Mouse (Mus musculus): ENCODE data around the gene Trio. TPM values are rescaled to one million over a fixed set of nuclear protein-coding genes. Genes with fewer than 3 reads are reported as not detected.
A peak's percentile ranks its signal among the peaks of the same experiment; 100 is the strongest.

The Trio gene
- polyA plus RNA-seq, 1 experiment from 2014 or later = 103 TPM

DNA sequence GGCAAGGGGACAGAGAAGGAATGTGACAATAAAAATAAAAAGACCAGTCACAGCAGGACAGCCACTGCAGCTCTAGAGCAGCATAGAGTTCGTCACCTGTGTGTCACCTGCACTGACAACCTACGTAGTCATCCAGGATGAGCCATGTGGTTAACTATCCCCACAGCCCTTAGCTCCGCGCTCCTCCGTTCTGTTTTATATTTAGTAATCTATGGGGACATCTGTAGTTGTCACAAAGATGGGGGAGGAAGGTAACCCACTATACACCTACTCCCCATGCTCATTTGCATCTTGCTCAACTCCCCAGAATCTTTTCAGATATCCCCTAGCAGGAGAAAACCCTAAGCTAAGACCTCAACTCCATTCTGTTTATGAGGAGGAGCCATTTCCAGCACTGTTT is 71.3 kb downstream of the Trio start:
- no peak for DNase-seq (ENCODE audit: low read depth, low spot score)
- POLR2A ChIA-PET = interaction anchor here (0.8 kb wide), 1 partner anchor 71 kb away, joined by 3 read pairs; no protein-coding TSS in a partner anchor
- ATAC-seq = no peak
- H3K27me3 ChIP-seq = no peaks in the 10 kb centered on the region
- CTCF ChIA-PET = interaction anchor here (1.3 to 1.5 kb wide), 3 partner anchors 12 to 48 kb away, joined by 3 to 8 read pairs (median 3); no protein-coding TSS in a partner anchor
- in situ Hi-C loops (cut with MboI; ENCODE audit: low pct_unique_long_range_greater_than_20kb) = no loop called here
- TF ChIP-seq CTCF (IDR thresholded peaks at IDR 0.05) = no peak

GRCm38 (mm10) chr15:27953570-27953969 is 72.1 kb downstream of the Trio start:
- no peak for TF ChIP-seq CTCF (IDR thresholded peaks at IDR 0.05)
- DNase-seq (ENCODE audit: low read depth, low spot score) (no peak), ATAC-seq (no peak)
- no peaks in the 10 kb centered on the region for H3K27me3 ChIP-seq
- ChIA-PET POLR2A (no interaction called here), CTCF (interaction anchor here (1.3 to 1.5 kb wide), 3 partner anchors 11 to 49 kb away, joined by 3 to 8 read pairs (median 3); no protein-coding TSS in a partner anchor)
- in situ Hi-C loops (cut with MboI; ENCODE audit: low pct_unique_long_range_greater_than_20kb) = no loop called here

DNA sequence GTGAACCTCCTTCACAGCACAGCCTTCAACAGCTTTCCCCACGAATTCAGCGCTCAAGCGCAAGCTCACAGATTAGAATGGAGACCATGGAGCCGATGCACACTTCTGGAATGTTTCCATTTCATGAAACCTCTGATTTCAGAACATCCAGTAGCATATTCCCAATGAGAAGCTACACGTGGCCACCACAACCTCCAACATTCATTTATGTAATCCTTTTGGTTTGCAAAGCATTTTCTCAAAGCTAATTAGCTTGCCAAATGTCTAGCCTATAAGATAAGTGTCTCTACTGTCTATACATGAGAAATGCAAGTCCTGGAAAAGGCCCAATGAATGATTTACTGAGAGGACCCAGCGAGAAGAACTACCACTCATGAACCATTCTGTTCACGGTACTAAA is 74.5 kb downstream of the Trio start:
- no peaks in the 10 kb centered on the region for H3K27me3 ChIP-seq
- ChIA-PET CTCF (interaction anchor here (0.6 to 1.3 kb wide), 3 partner anchors 9 to 71 kb away, joined by 3 read pairs; no protein-coding TSS in a partner anchor), POLR2A (no interaction called here)
- ATAC-seq (no peak), DNase-seq (ENCODE audit: low read depth, low spot score) (no peak)
- TF ChIP-seq CTCF (IDR thresholded peaks at IDR 0.05) = no peak
- in situ Hi-C loops (cut with MboI; ENCODE audit: low pct_unique_long_range_greater_than_20kb) = no loop called here

DNA sequence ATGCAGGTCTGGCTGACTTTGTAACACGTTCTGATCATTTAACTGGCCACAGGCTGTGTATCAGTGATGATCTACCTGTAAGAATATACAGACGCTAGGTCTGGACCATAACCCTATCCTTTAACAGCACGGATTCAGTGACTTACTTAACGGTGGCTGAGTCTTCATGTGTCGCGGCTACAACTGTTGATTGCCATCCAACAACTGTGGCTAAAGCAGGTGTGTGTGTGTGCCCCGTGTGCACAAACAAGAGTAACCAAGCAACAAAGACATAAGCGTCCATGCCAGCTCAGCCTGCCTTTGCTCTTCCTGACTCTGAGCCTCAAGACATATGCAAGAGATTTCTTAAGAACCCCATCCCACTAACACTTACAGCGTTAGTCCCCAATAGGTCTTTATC is 76.5 kb downstream of the Trio start:
- DNase-seq (ENCODE audit: low read depth, low spot score) (no peak), ATAC-seq (no peak)
- in situ Hi-C loops (cut with MboI; ENCODE audit: low pct_unique_long_range_greater_than_20kb) = no loop called here
- TF ChIP-seq CTCF (IDR thresholded peaks at IDR 0.05) = no peak
- ChIA-PET POLR2A (no interaction called here), CTCF (no interaction called here)
- no peaks in the 10 kb centered on the region for H3K27me3 ChIP-seq

GRCm38 (mm10) chr15:27947880-27948279 is 77.8 kb downstream of the Trio start:
- in situ Hi-C loops (cut with MboI; ENCODE audit: low pct_unique_long_range_greater_than_20kb) = no loop called here
- no peak for TF ChIP-seq CTCF (IDR thresholded peaks at IDR 0.05)
- ChIA-PET POLR2A (interaction anchor here (1.1 to 1.4 kb wide), 2 partner anchors 19 to 29 kb away, joined by 3 read pairs; no protein-coding TSS in a partner anchor), CTCF (no interaction called here)
- no peak for DNase-seq (ENCODE audit: low read depth, low spot score)
- no peaks in the 10 kb centered on the region for H3K27me3 ChIP-seq
- ATAC-seq = no peak

GRCm38 (mm10) chr15:27945570-27945969 is 80.1 kb downstream of the Trio start:
- DNase-seq (ENCODE audit: low read depth, low spot score) = no peak
- no peaks in the 10 kb centered on the region for H3K27me3 ChIP-seq
- no peak for ATAC-seq
- no peak for TF ChIP-seq CTCF (IDR thresholded peaks at IDR 0.05)
- CTCF ChIA-PET = interaction anchor here (1.2 to 1.5 kb wide), 2 partner anchors 23 to 30 kb away, joined by 3 to 4 read pairs; no protein-coding TSS in a partner anchor
- in situ Hi-C loops (cut with MboI; ENCODE audit: low pct_unique_long_range_greater_than_20kb) = no loop called here
- POLR2A ChIA-PET = no interaction called here

DNA sequence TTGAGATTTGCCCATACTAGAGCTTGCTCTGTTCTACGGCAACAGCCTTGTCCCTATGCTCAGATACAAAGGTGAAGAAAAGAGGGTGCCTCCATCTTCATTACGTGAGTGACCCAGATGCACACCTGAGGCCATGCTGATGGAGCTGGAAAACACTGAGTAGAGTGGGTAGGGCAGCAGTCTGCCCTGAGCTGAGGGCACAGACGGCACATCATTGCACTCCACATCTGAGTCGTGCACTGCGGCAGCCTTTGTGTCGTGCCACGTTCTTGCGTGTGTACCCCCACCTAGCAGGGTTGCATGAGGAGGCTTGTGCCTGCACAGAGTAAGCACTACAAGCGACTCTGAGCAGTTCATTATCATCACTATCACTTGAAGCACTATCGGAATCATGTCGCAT is 80.8 kb downstream of the Trio start:
- no peak for ATAC-seq
- in situ Hi-C loops (cut with MboI; ENCODE audit: low pct_unique_long_range_greater_than_20kb) = no loop called here
- ChIA-PET CTCF (interaction anchor here (1.2 kb wide), 1 partner anchor 23 kb away, joined by 4 read pairs; no protein-coding TSS in a partner anchor), POLR2A (no interaction called here)
- no peak for TF ChIP-seq CTCF (IDR thresholded peaks at IDR 0.05)
- no peaks in the 10 kb centered on the region for H3K27me3 ChIP-seq
- no peak for DNase-seq (ENCODE audit: low read depth, low spot score)

DNA sequence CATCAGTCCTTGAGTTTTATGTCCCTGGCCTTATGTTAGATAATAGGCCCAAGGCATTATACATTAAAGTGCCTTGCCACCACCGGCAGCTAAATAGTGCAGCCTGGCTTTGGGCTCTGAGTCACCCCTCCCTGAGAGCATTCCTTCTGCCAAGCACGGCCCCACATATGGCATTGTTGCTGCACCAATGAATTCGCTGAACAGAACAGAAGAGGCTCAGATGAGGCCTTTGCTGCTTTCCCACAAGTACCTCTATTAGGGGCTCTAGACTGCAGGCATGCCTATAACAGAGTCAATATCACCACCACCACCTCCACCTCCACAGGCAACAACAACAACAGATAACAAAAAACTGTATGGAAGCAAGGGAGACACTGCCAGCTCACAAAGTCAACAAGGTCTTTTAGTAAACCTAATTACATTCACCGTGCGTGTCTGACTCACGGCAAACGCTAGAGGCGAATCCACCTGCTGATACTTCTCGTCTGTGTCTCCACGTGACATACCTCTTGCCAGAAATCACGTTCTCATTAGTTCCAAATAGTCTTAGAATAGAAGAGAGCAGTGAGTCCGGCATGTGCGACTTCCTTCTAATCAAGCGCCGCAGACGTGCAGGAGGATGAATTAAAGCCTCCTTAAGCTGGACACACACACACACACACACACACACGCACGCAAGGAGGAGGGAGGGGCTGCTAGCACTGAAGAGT is 82.0 kb downstream of the Trio start:
- peak; percentile 55 for DNase-seq (ENCODE audit: low read depth, low spot score)
- CTCF ChIA-PET = interaction anchor here (0.8 to 2.4 kb wide), 2 partner anchors 11 to 58 kb away, joined by 3 to 8 read pairs; no protein-coding TSS in a partner anchor
- POLR2A ChIA-PET = no interaction called here
- no peak for TF ChIP-seq CTCF (IDR thresholded peaks at IDR 0.05)
- in situ Hi-C loops (cut with MboI; ENCODE audit: low pct_unique_long_range_greater_than_20kb) = no loop called here
- H3K27me3 ChIP-seq = no peaks in the 10 kb centered on the region
- peak; percentile 94 for ATAC-seq

- ChIA-PET POLR2A (interaction anchor here (0.9 to 1.2 kb wide), 2 partner anchors 9 to 10 kb away, joined by 3 to 6 read pairs; no protein-coding TSS in a partner anchor), CTCF (interaction anchor here (0.9 to 2.5 kb wide), 5 partner anchors 12 to 75 kb away, joined by 3 to 9 read pairs (median 4); no protein-coding TSS in a partner anchor)
Observed at GRCm38 (mm10) chr15:27942148-27942847, 83.3 kb downstream of the Trio start.

GRCm38 (mm10) chr15:27941441-27941840 is 84.2 kb downstream of the Trio start:
- no peak for DNase-seq (ENCODE audit: low read depth, low spot score)
- in situ Hi-C loops (cut with MboI; ENCODE audit: low pct_unique_long_range_greater_than_20kb) = no loop called here
- H3K27me3 ChIP-seq = no peaks in the 10 kb centered on the region
- CTCF ChIA-PET = interaction anchor here (0.9 to 2.5 kb wide), 5 partner anchors 13 to 76 kb away, joined by 3 to 9 read pairs (median 4); no protein-coding TSS in a partner anchor
- POLR2A ChIA-PET = interaction anchor here (1.2 kb wide), 1 partner anchor 11 kb away, joined by 3 read pairs; no protein-coding TSS in a partner anchor
- ATAC-seq = no peak
- TF ChIP-seq CTCF (IDR thresholded peaks at IDR 0.05) = no peak

More at GRCm38 (mm10) chr15:27942148-27942847, 83.3 kb downstream of the Trio start:
- TF ChIP-seq CTCF (IDR thresholded peaks at IDR 0.05) = no peak
- no peaks in the 10 kb centered on the region for H3K27me3 ChIP-seq
- in situ Hi-C loops (cut with MboI; ENCODE audit: low pct_unique_long_range_greater_than_20kb) = no loop called here
- no peak for DNase-seq (ENCODE audit: low read depth, low spot score)
- no peak for ATAC-seq
